8 mouse cellular contexts compared by ENCODE assay signal in genomic region chr16:91464594-91465504, GRCm38 (mm10). TPM values are rescaled to one million over a fixed set of nuclear protein-coding genes. Genes with fewer than 3 reads are reported as not detected.
DNase-seq lines count a peak whose midpoint lies in the region; ATAC-seq and TF ChIP-seq lines count a peak whose summit lies in the region.

No protein-coding gene starts in this region.

- no peaks in the 10 kb centered on the region for H3K36me3 ChIP-seq in E14TG2a.4 (ENCODE audit: insufficient read depth, low read length)
- no peaks in the 10 kb centered on the region; the same call in 1 of the 2 replicates for H3K36me3 ChIP-seq in forebrain, embryonic 12.5 days (replicated peaks)
- H3K36me3 ChIP-seq in heart, postnatal 0 days (replicated peaks; ENCODE audit: control insufficient read depth, insufficient read depth, low read length), result no peaks in the 10 kb centered on the region
- peaks cover 22% of the 10 kb centered on the region for H3K36me3 ChIP-seq in liver, embryonic 14.5 days (replicated peaks; ENCODE audit: control insufficient read depth, insufficient read depth, low read depth)
- 0 out of 2 replicates have a peak, but pooled peaks cover 2% of the 10 kb centered on the region for H3K36me3 ChIP-seq in neural tube, embryonic 11.5 days (ENCODE audit: control insufficient read depth, insufficient read depth, low read length)
- no peaks in the 10 kb centered on the region for H3K36me3 ChIP-seq in stomach, embryonic 16.5 days (ENCODE audit: control insufficient read depth, insufficient read depth, low read length)

- TF ChIP-seq CTCF in E14TG2a.4 (conservative IDR thresholded peaks at IDR 0.05; ENCODE audit: low read length), result no peak
- no peak for TF ChIP-seq CTCF in heart, postnatal 0 days (IDR thresholded peaks at IDR 0.05; ENCODE audit: low read depth)
- TF ChIP-seq CTCF in liver, embryonic 14.5 days (IDR thresholded peaks at IDR 0.05; ENCODE audit: low read depth), result no peak

- H3K4me1 ChIP-seq in E14TG2a.4 (replicated peaks; ENCODE audit: low read depth, low read length), result peaks cover 18% of the 10 kb centered on the region
- peaks cover 22% of the 10 kb centered on the region for H3K4me1 ChIP-seq in forebrain, embryonic 12.5 days
- H3K4me1 ChIP-seq in heart, postnatal 0 days (ENCODE audit: control insufficient read depth, insufficient read depth), result peaks cover 15% of the 10 kb centered on the region
- H3K4me1 ChIP-seq in liver, embryonic 14.5 days (replicated peaks; ENCODE audit: control insufficient read depth in 2 of 2, insufficient read depth in 2 of 2, low read length in 1 of 2), result peaks cover 34 to 42% of the 10 kb centered on the region in 2 experiments
- peaks cover 8% of the 10 kb centered on the region for H3K4me1 ChIP-seq in neural tube, embryonic 11.5 days (ENCODE audit: control insufficient read depth, insufficient read depth, low read length)
- peaks cover 14% of the 10 kb centered on the region for H3K4me1 ChIP-seq in stomach, embryonic 16.5 days (ENCODE audit: control insufficient read depth, insufficient read depth, low read length)

- peak; percentile 79 for TF ChIP-seq EP300 in heart, postnatal 0 days (IDR thresholded peaks at IDR 0.05; ENCODE audit: low read depth)
- peak; percentile 43; the same call in 1 of the 2 replicates for TF ChIP-seq EP300 in liver, embryonic 14.5 days (IDR thresholded peaks at IDR 0.05; ENCODE audit: low read depth)

- H3K27me3 ChIP-seq in E14TG2a.4 (ENCODE audit: insufficient read depth, low read length), result no peaks in the 10 kb centered on the region
- no peaks in the 10 kb centered on the region; the same call in 1 of the 2 replicates for H3K27me3 ChIP-seq in forebrain, embryonic 12.5 days
- H3K27me3 ChIP-seq in heart, postnatal 0 days (ENCODE audit: control insufficient read depth, insufficient read depth, low read length), result no peaks in the 10 kb centered on the region
- no peaks in the 10 kb centered on the region for H3K27me3 ChIP-seq in liver, embryonic 14.5 days (ENCODE audit: control insufficient read depth, insufficient read depth, low read length)
- no peaks in the 10 kb centered on the region for H3K27me3 ChIP-seq in neural tube, embryonic 11.5 days (ENCODE audit: control insufficient read depth, insufficient read depth, low read length)
- no peaks in the 10 kb centered on the region for H3K27me3 ChIP-seq in stomach, embryonic 16.5 days (ENCODE audit: control insufficient read depth, insufficient read depth, low read length)

- peak overlapping the region; percentile 65 for H3K27ac ChIP-seq in forebrain, embryonic 12.5 days
- peak overlapping the region; percentile 87 for H3K27ac ChIP-seq in heart, postnatal 0 days (ENCODE audit: low read depth)
- peak overlapping the region; percentile 85 for H3K27ac ChIP-seq in liver, embryonic 14.5 days
- H3K27ac ChIP-seq in neural tube, embryonic 11.5 days (ENCODE audit: low read depth, low read length), result peak overlapping the region; percentile 63; the same call in 1 of the 2 replicates
- peak overlapping the region; percentile 87 for H3K27ac ChIP-seq in stomach, embryonic 16.5 days (ENCODE audit: low read length)

- peak; percentile 96 for ATAC-seq in forebrain, embryonic 12.5 days (ENCODE audit: low FRiP score)
- ATAC-seq in heart, postnatal 0 days (ENCODE audit: insufficient read depth, low read depth), result peak; percentile 93
- peak; percentile 93 for ATAC-seq in liver, embryonic 14.5 days (ENCODE audit: insufficient read depth)
- ATAC-seq in neural tube, embryonic 11.5 days (ENCODE audit: insufficient read depth, low FRiP score, low TSS enrichment), result peak; percentile 93
- peak; percentile 99 for ATAC-seq in stomach, embryonic 16.5 days (ENCODE audit: insufficient read depth, low FRiP score)

- H3K4me2 ChIP-seq in forebrain, embryonic 12.5 days, result peak overlapping the region; percentile 78
- H3K4me2 ChIP-seq in heart, postnatal 0 days (ENCODE audit: low read depth, low read length), result peak overlapping the region; percentile 87
- H3K4me2 ChIP-seq in liver, embryonic 14.5 days (ENCODE audit: low read depth), result peak overlapping the region; percentile 84
- peak overlapping the region; percentile 92 for H3K4me2 ChIP-seq in neural tube, embryonic 11.5 days (ENCODE audit: low read depth)
- peak overlapping the region; percentile 98 for H3K4me2 ChIP-seq in stomach, embryonic 16.5 days (ENCODE audit: low read depth, low read length)

- 2% methylated on average over 43 of the region's 44 CpGs for WGBS in forebrain, embryonic 12.5 days
- WGBS in heart, postnatal 0 days, result 1% methylated on average over 44 of the region's 44 CpGs
- WGBS in liver, embryonic 14.5 days (ENCODE audit: insufficient replicate concordance), result 1% methylated on average over 44 of the region's 44 CpGs
- WGBS in neural tube, embryonic 11.5 days, result 2% methylated on average over 44 of the region's 44 CpGs
- WGBS in stomach, embryonic 16.5 days, result 2% methylated on average over 44 of the region's 44 CpGs

- peak overlapping the region; percentile 61 for H3K9ac ChIP-seq in forebrain, embryonic 12.5 days
- peak overlapping the region; percentile 54 for H3K9ac ChIP-seq in heart, postnatal 0 days (replicated peaks; ENCODE audit: low read depth, low read length)
- H3K9ac ChIP-seq in liver, embryonic 14.5 days (replicated peaks), result peak overlapping the region; percentile 95
- H3K9ac ChIP-seq in neural tube, embryonic 11.5 days (ENCODE audit: low read length), result peak overlapping the region; percentile 64
- peak overlapping the region; percentile 74 for H3K9ac ChIP-seq in stomach, embryonic 16.5 days (ENCODE audit: low read length)

- peak overlapping the region; percentile 88 for H3K4me3 ChIP-seq in E14TG2a.4 (replicated peaks; ENCODE audit: low read length)
- peak overlapping the region; percentile 54 for H3K4me3 ChIP-seq in forebrain, embryonic 12.5 days (replicated peaks)
- peak overlapping the region; percentile 56 for H3K4me3 ChIP-seq in heart, postnatal 0 days (ENCODE audit: low read depth, low read length)
- H3K4me3 ChIP-seq in liver, embryonic 14.5 days (ENCODE audit: insufficient read depth in 1 of 2, low read depth in 2 of 2, low read length in 2 of 2), result peak overlapping the region; percentile 69 to 96
- H3K4me3 ChIP-seq in neural tube, embryonic 11.5 days (ENCODE audit: low read depth, low read length), result peak overlapping the region; percentile 55
- H3K4me3 ChIP-seq in stomach, embryonic 16.5 days (replicated peaks; ENCODE audit: low read length), result peak overlapping the region; percentile 68

- DNase-seq in c-Kit-positive CD71-positive TER-119-positive erythroid progenitor cells, embryonic 14.5 days (ENCODE audit: low spot score), result peak; percentile 96
- peak; percentile 93 for DNase-seq in heart, postnatal 0 days (ENCODE audit: low spot score)
- peak; percentile 89 to 93 for DNase-seq in kidney, postnatal 36 days
- peak; percentile 90 to 92 (median 91) for DNase-seq in liver, embryonic 14.5 days (ENCODE audit: low read depth in 3 of 3, low spot score in 3 of 3)
- peak; percentile 92 for DNase-seq in neural tube, embryonic 11.5 days (ENCODE audit: low spot score)

- H3K9me3 ChIP-seq in E14TG2a.4 (ENCODE audit: low read length), result peaks cover 16% of the 10 kb centered on the region
- no peaks in the 10 kb centered on the region for H3K9me3 ChIP-seq in forebrain, embryonic 12.5 days
- H3K9me3 ChIP-seq in heart, postnatal 0 days (replicated peaks; ENCODE audit: control insufficient read depth, low read length), result no peaks in the 10 kb centered on the region
- H3K9me3 ChIP-seq in liver, embryonic 14.5 days (ENCODE audit: control insufficient read depth, low read length), result no peaks in the 10 kb centered on the region
- no peaks in the 10 kb centered on the region for H3K9me3 ChIP-seq in neural tube, embryonic 11.5 days (ENCODE audit: control insufficient read depth, low read length)
- H3K9me3 ChIP-seq in stomach, embryonic 16.5 days (replicated peaks; ENCODE audit: control insufficient read depth, low read length), result 0 out of 2 replicates have a peak, but pooled peaks cover 6% of the 10 kb centered on the region

RNA-seq across cellular contexts. Expression of gene Ifnar1, which starts 20.2 kb away (rescaled TPM):
- 54.7 and 57.7 TPM in 2 replicates for polyA plus RNA-seq in forebrain, embryonic 12.5 days (2016; fragmentation: Nextera tagmentation; extraction: Ambion mirVana)
- total RNA-seq in heart, postnatal 0 days (2014; rRNA removed; ENCODE audit: low replicate concordance), result 32.6 and 42.6 TPM in 2 replicates
- polyA plus RNA-seq in heart, postnatal 0 days (2015; fragmentation: Nextera tagmentation; extraction: Ambion mirVana), result 23.7 and 24.0 TPM in 2 replicates
- 9.3 and 11.6 TPM in 2 replicates for polyA plus RNA-seq in liver, embryonic 14.5 days (2012; rRNA removed)
- polyA plus RNA-seq in liver, embryonic 14.5 days (2014; fragmentation: Nextera tagmentation; extraction: Ambion mirVana), result 15.4 and 16.2 TPM in 2 replicates
- 53.9 and 56.0 TPM in 2 replicates for polyA plus RNA-seq in neural tube, embryonic 11.5 days (2014; fragmentation: Nextera tagmentation; extraction: Ambion mirVana)
- polyA plus RNA-seq in stomach, embryonic 16.5 days (2015; fragmentation: Nextera tagmentation; extraction: Ambion mirVana), result 47.2 and 47.3 TPM in 2 replicates

RNA-seq across cellular contexts. Expression of gene Il10rb, which starts 58.9 kb away (rescaled TPM):
- polyA plus RNA-seq in forebrain, embryonic 12.5 days (2016; fragmentation: Nextera tagmentation; extraction: Ambion mirVana), result 5.8 and 6.3 TPM in 2 replicates
- total RNA-seq in heart, postnatal 0 days (2014; rRNA removed; ENCODE audit: low replicate concordance), result 44.4 and 63.3 TPM in 2 replicates
- 89.0 and 99.4 TPM in 2 replicates for polyA plus RNA-seq in heart, postnatal 0 days (2015; fragmentation: Nextera tagmentation; extraction: Ambion mirVana)
- 12.4 and 12.7 TPM in 2 replicates for polyA plus RNA-seq in liver, embryonic 14.5 days (2012; rRNA removed)
- polyA plus RNA-seq in liver, embryonic 14.5 days (2014; fragmentation: Nextera tagmentation; extraction: Ambion mirVana), result 24.9 and 28.7 TPM in 2 replicates
- polyA plus RNA-seq in neural tube, embryonic 11.5 days (2014; fragmentation: Nextera tagmentation; extraction: Ambion mirVana), result 6.8 and 8.3 TPM in 2 replicates
- 52.3 and 58.1 TPM in 2 replicates for polyA plus RNA-seq in stomach, embryonic 16.5 days (2015; fragmentation: Nextera tagmentation; extraction: Ambion mirVana)

Comparison
In these comparisons a context has a peak if more than half of its experiments do, and no peak if none do; other contexts are left out.
1. Peak in every context shown above with its lines: DNase-seq, ATAC-seq, H3K4me3 ChIP-seq and H3K27ac ChIP-seq.